In genomic region chr5:47983746-47984583, GRCm38 (mm10) we compare ENCODE assay signal across 8 mouse cellular contexts. TPM values are rescaled to one million over a fixed set of nuclear protein-coding genes. Genes with fewer than 3 reads are reported as not detected.
DNase-seq lines count a peak whose midpoint lies in the region; ATAC-seq and TF ChIP-seq lines count a peak whose summit lies in the region.

No protein-coding gene starts in this region.

- H3K36me3 ChIP-seq in heart, embryonic 11.5 days (ENCODE audit: control insufficient read depth, insufficient read depth, low read length), result no peaks in the 10 kb centered on the region
- no peaks in the 10 kb centered on the region for H3K36me3 ChIP-seq in liver, postnatal 0 days (replicated peaks; ENCODE audit: insufficient read depth, low read length)

- H3K9me3 ChIP-seq in heart, embryonic 11.5 days (replicated peaks; ENCODE audit: control insufficient read depth, low read length), result no peaks in the 10 kb centered on the region
- no peaks in the 10 kb centered on the region for H3K9me3 ChIP-seq in liver, postnatal 0 days (ENCODE audit: low read length)

- TF ChIP-seq POLR2A in brain, embryonic 14.5 days (IDR thresholded peaks at IDR 0.05; ENCODE audit: borderline replicate concordance, extremely low read depth, insufficient read depth, insufficient read length, poor library complexity, severe bottlenecking), result no peak

- peak overlapping the region; percentile 22; the same call in 1 of the 2 replicates for H3K27ac ChIP-seq in heart, embryonic 11.5 days (ENCODE audit: low read depth, low read length)
- no peak overlapping the region for H3K27ac ChIP-seq in liver, postnatal 0 days (ENCODE audit: low read depth)

- peak overlapping the region; percentile 75 for H3K4me3 ChIP-seq in heart, embryonic 11.5 days (ENCODE audit: low read depth, low read length)
- H3K4me3 ChIP-seq in liver, postnatal 0 days (ENCODE audit: low read depth, low read length), result peak overlapping the region; percentile 60

- WGBS in heart, embryonic 11.5 days (ENCODE audit: insufficient replicate concordance), result under 1% methylated on average over 38 of the region's 38 CpGs
- under 1% methylated on average over 38 of the region's 38 CpGs for WGBS in liver, postnatal 0 days (ENCODE audit: insufficient replicate concordance)

- peak; percentile 5; the same call in 1 of the 2 replicates for ATAC-seq in heart, embryonic 11.5 days (replicated peaks; ENCODE audit: insufficient number of reproducible peaks, low FRiP score, low TSS enrichment)
- 0 out of 2 replicates have a peak, but pooled peaks have one; percentile 5 for ATAC-seq in liver, postnatal 0 days
- ATAC-seq in inflammation-experienced regulatory T-cells, adult 6 months, result no peak

- peaks cover 17% of the 10 kb centered on the region; the same call in 1 of the 2 replicates for H3K27me3 ChIP-seq in heart, embryonic 11.5 days (ENCODE audit: control insufficient read depth, insufficient read depth, low read length)
- H3K27me3 ChIP-seq in liver, postnatal 0 days (ENCODE audit: insufficient read depth, low read length), result peaks cover 50% of the 10 kb centered on the region

- TF ChIP-seq CTCF in brain, embryonic 14.5 days (IDR thresholded peaks at IDR 0.05; ENCODE audit: borderline replicate concordance, extremely low read depth, insufficient read depth, insufficient read length), result no peak
- TF ChIP-seq CTCF in liver, postnatal 0 days (IDR thresholded peaks at IDR 0.05; ENCODE audit: low read depth), result no peak

- TF ChIP-seq EP300 in liver, postnatal 0 days (IDR thresholded peaks at IDR 0.05; ENCODE audit: low read depth), result no peak

- peak; percentile 18 to 19 for DNase-seq in gastrocnemius, postnatal 4 days (ENCODE audit: low spot score in 2 of 2)
- DNase-seq in gastrocnemius, postnatal 14 days, result no peak
- DNase-seq in brain, embryonic 14.5 days (ENCODE audit: low read depth), result peak; percentile 62
- peak; percentile 19 for DNase-seq in kidney, adult 9 months
- peak; percentile 15 for DNase-seq in liver, postnatal 0 days
- peak; percentile 13 to 23 for DNase-seq in right cerebral cortex, adult 2 months (ENCODE audit: low spot score in 2 of 2)

- intact Hi-C loops in gastrocnemius, postnatal 14 days (cut with DNase I; ENCODE audit: low total_unique reads), result no loop called here

- peak overlapping the region; percentile 87 for H3K4me2 ChIP-seq in heart, embryonic 11.5 days
- peak overlapping the region; percentile 91 for H3K4me2 ChIP-seq in liver, postnatal 0 days (ENCODE audit: low read depth, low read length)

- peaks cover 11% of the 10 kb centered on the region; the same call in 1 of the 2 replicates for H3K4me1 ChIP-seq in heart, embryonic 11.5 days (ENCODE audit: control insufficient read depth, insufficient read depth, low read length)
- peaks cover 9% of the 10 kb centered on the region; the same call in 1 of the 2 replicates for H3K4me1 ChIP-seq in liver, postnatal 0 days (ENCODE audit: insufficient read depth)

- H3K9ac ChIP-seq in heart, embryonic 11.5 days (ENCODE audit: low read depth, low read length), result peak overlapping the region; percentile 83
- H3K9ac ChIP-seq in liver, postnatal 0 days (replicated peaks), result no peak overlapping the region

RNA-seq across cellular contexts. Expression of gene Slit2, which starts 1.0 kb away (rescaled TPM):
- total RNA-seq in gastrocnemius, postnatal 4 days (2021), result 1 to 10 TPM; 7.6 to 8.9 TPM
- 1 to 10 TPM; 2.2 to 2.6 TPM for total RNA-seq in gastrocnemius, postnatal 14 days (2021)
- 20.7 and 31.8 TPM in 2 replicates for polyA plus RNA-seq in brain, embryonic 14.5 days (2012; rRNA removed)
- 47.2 and 49.4 TPM in 2 replicates for polyA plus RNA-seq in heart, embryonic 11.5 days (2014; fragmentation: Nextera tagmentation; extraction: Ambion mirVana)
- 0.23 and 0.47 TPM in 2 replicates for polyA plus RNA-seq in liver, postnatal 0 days (2015; fragmentation: Nextera tagmentation; extraction: Ambion mirVana)
- polyA plus RNA-seq in inflammation-experienced regulatory T-cells, adult 6 months (2017; shearing (Covaris generic)), result under 1 TPM; 0.15 to 0.27 (median 0.17) TPM

Comparison
In these comparisons a context has a peak if more than half of its experiments do, and no peak if none do; other contexts are left out.
1. RNA of gene Slit2, which starts 1.0 kb away (polyA plus RNA-seq): 47.2 to 49.4 TPM in heart, embryonic 11.5 days and 20.7 to 31.8 TPM in brain, embryonic 14.5 days; 0.23 to 0.47 TPM in liver, postnatal 0 days and 0.15 to 0.27 TPM in inflammation-experienced regulatory T-cells, adult 6 months; every median in the first group is over 10 times any median in the second.